Mouse (Mus musculus): Measurements from ENCODE around the gene Syngr3.

DNA sequence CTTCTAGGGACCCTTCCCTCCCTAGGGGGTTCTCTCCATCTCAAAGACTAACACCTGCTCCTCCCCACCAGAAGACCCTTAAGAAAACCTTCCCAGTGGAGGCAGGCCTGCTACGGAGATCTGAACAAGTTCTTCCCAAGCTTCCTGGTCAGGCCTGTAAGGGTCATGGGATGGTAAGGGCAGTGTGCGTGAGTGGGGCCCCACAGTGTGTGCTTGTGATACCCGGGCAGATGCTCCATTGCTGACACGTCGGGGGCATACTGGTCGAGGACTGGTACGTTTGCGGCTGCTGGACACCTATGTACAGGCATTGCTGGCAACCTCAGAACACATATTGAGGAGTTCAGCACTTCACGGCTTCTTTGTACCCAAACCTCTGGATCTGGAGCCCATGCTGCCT lies 9.0 kb upstream of the Syngr3 start:
- no peak for TF ChIP-seq CTCF (IDR thresholded peaks at IDR 0.05; ENCODE audit: extremely low read depth, insufficient read depth, low read length)
- TF ChIP-seq POLR2A (IDR thresholded peaks at IDR 0.05; ENCODE audit: extremely low read depth, insufficient read depth, low read length), result no peak

All from cortical plate, adult 2 months (tissue).